Mouse (Mus musculus) neural tube, embryonic 11.5 days (tissue): Measurements from ENCODE around the gene Ccdc73. TPM values are rescaled to one million over a fixed set of nuclear protein-coding genes. Genes with fewer than 3 reads are reported as not detected.
"Not testable (repeated sequence)": the region's sequence is repeated elsewhere in the genome, so short reads cannot be mapped to it uniquely, and the experiment has no call there.

Source experiments
- ATAC-seq: fragments of 200-750 bp; cut with Nextera tagmentation; 2 replicates; pipeline ENCODE4 v1.8.0; 2017; ENCODE audit warnings: moderate number of reproducible peaks, mild to moderate bottlenecking, moderate TSS enrichment, moderate library complexity; ENCODE audit not compliant: insufficient read depth, low FRiP score, low TSS enrichment
- DNase-seq: peaks from one replicate; pipeline ENCODE4 v3.0.0-alpha.2; 2015; ENCODE audit warnings: low spot score
- H3K27ac ChIP-seq: fragments of 300-500 bp; sonication (generic); 2 replicates; pipeline ENCODE4 v1.5.1; 2014; ENCODE audit warnings: low read depth, mild to moderate bottlenecking, low read length
- H3K27me3 ChIP-seq: fragments of 300-500 bp; sonication (generic); 2 replicates; pipeline ENCODE4 v1.6.1; 2014; ENCODE audit warnings: mild to moderate bottlenecking, low read length, mixed read lengths; ENCODE audit not compliant: control insufficient read depth, insufficient read depth
- H3K36me3 ChIP-seq: fragments of 300-500 bp; sonication (generic); 2 replicates; pipeline ENCODE4 v1.6.1; 2014; ENCODE audit warnings: mild to moderate bottlenecking, low read length, moderate library complexity, mixed read lengths; ENCODE audit not compliant: control insufficient read depth, insufficient read depth
- H3K4me1 ChIP-seq: fragments of 300-500 bp; sonication (generic); 2 replicates; pipeline ENCODE4 v1.6.1; 2014; ENCODE audit warnings: low read length, mixed read lengths; ENCODE audit not compliant: control insufficient read depth, insufficient read depth
- H3K4me2 ChIP-seq: fragments of 300-500 bp; sonication (generic); 2 replicates; pipeline ENCODE4 v1.6.1; 2014; ENCODE audit warnings: low read depth, mild to moderate bottlenecking, moderate library complexity
- H3K4me3 ChIP-seq: fragments of 300-500 bp; sonication (generic); 2 replicates; pipeline ENCODE4 v1.5.1; 2014; ENCODE audit warnings: low read depth, low read length
- H3K9ac ChIP-seq: fragments of 300-500 bp; sonication (generic); 2 replicates; pipeline ENCODE4 v1.6.1; 2014; ENCODE audit warnings: mild to moderate bottlenecking, low read length
- H3K9me3 ChIP-seq: fragments of 300-500 bp; sonication (generic); 2 replicates; pipeline ENCODE4 v1.6.1; 2016; ENCODE audit warnings: low read length; ENCODE audit not compliant: control insufficient read depth
- WGBS: fragments of 180-500 bp; shearing (Covaris S2); extraction: QIAGEN DNeasy Blood & Tissue Kit; methylation state at CpG from one replicate; pipeline ENCODE4 v1.1.7; 2014; 5-methylcytosine and 5-hydroxymethylcytosine counted together
- polyA plus RNA-seq: library from polyadenylated mRNA; unstranded; fragments of >200 nt; fragmentation: Nextera tagmentation; extraction: Ambion mirVana; gene quantifications from 2 replicates; pipeline ENCODE4 v1.2.1, GENCODE M21; 2014

Gene Ccdc73
- 7.1 and 7.7 TPM in 2 replicates for polyA plus RNA-seq

DNA sequence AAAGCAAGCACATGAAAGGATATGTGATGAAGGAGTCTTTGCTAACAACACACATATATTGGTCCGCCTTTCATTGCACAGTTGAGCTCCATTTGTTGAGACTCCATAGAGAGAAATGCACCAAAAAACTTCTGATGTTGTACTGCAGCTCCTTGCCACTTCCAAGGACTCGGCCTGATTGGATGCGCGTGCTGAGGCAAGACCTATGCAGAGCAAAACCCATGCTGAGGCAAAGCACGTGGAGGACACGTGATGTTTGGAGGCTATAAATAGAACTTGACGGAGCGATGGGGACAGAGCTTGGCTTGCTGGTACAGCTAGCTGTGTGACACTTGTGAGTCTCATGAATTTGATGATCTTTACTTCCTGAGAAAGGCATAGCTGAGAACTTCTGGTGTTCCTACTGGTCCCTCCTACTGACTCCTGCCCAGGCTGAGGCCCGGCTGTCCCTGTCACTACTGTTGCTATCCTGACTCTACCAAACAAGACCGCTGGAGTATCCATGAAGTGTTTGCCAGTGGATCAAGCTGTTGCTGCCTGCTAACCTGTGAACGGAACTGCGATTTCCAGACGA is at the start of gene Ccdc73:
Gene Ccdc73 (plus strand): TSS at position 524 of the 574 bp plus-strand sequence.
- Histone ChIP-seq H3K4me2 (no peak within 1 kb of the TSS), H3K36me3 (no peaks in the 10 kb centered on the region), H3K9me3 (no peaks in the 10 kb centered on the region), H3K4me1 (no peaks in the 10 kb centered on the region), H3K27me3 (no peaks in the 10 kb centered on the region), H3K27ac (no peak within 1 kb of the TSS), H3K4me3 (no peak within 1 kb of the TSS), H3K9ac (no peak within 1 kb of the TSS)
- DNase-seq (no peak), ATAC-seq (no peak)
- 84% methylated on average over 13 of the region's 13 CpGs for WGBS

DNA sequence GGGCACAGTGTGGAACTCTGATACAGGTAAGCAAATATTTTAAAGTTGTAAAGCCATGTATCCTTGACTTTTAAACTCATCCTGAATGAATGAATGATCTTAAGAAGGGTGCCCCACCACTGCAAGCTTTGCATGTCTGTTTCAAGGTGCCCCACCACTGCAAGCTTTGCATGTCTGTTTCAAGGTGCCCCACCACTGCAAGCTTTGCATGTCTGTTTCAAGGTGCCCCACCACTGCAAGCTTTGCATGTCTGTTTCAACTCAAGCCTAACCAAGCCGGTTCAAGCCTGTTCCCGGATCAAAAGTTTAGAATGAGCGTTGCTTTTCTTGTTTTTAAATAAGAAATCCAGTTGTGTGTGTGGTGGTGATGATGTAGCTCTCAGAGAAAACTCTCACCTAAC is 48.8 kb upstream of the Ccdc73 start:
- H3K4me2 ChIP-seq, ATAC-seq: not testable (repeated sequence)
- 86% methylated on average over 3 of the region's 3 CpGs for WGBS

DNA sequence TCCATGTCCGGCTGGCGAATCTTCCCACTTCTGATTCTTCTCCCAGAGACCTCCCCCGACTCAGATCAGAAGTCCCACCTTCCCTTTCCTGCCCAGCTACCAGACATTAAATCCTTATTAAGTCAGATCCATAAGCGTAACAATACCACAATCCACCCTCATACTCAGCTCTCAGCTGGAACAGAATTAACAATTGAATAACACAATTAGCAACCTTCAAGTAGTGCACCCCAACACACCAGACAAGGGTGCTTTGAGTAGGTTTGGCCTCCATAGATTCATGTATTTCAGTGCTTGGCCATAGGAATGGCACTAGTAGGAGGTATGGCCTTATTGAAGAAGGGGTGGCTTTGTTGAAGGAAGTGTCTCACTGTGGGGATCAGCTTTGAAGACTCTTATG is 41.4 kb upstream of the Ccdc73 start:
- WGBS = 83% methylated on average over 4 of the region's 4 CpGs
- H3K4me1 ChIP-seq = no peaks in the 10 kb centered on the region

More for the DNA sequence above, 48.8 kb upstream of the Ccdc73 start:
- H3K4me1 ChIP-seq, H3K36me3 ChIP-seq, H3K27me3 ChIP-seq, H3K4me3 ChIP-seq, H3K9ac ChIP-seq, DNase-seq, H3K27ac ChIP-seq, H3K9me3 ChIP-seq: not testable (repeated sequence)

DNA sequence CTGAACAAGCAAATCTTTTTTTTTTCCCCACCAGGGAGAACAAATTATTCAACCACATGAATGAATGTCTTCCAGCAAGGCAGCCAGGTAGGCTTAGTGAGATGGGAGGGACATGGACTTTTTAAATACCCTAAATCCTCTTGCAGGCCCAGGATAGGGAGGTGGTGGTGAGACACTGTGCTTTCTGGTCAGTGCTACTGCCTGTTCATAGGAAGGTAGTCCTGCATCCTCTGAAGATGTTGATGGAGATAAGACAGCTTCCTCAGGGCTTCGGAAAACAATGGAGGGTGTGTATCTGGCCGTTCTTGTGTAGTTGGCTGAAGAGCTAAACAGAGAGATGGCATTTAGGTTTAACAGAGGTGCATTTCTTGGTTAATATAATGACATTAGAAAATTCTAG is 35.1 kb upstream of the Ccdc73 start:
- no peak overlapping the region for H3K4me2 ChIP-seq
- no peaks in the 10 kb centered on the region for H3K9me3 ChIP-seq
- WGBS = 88% methylated on average over 2 of the region's 2 CpGs
- H3K27me3 ChIP-seq = no peaks in the 10 kb centered on the region
- ATAC-seq = no peak
- no peak overlapping the region for H3K9ac ChIP-seq
- no peaks in the 10 kb centered on the region for H3K36me3 ChIP-seq
- no peak overlapping the region for H3K4me3 ChIP-seq
- no peak overlapping the region for H3K27ac ChIP-seq
- no peak for DNase-seq
- H3K4me1 ChIP-seq = no peaks in the 10 kb centered on the region

More for the DNA sequence above, 41.4 kb upstream of the Ccdc73 start:
- Histone ChIP-seq H3K9me3 (no peaks in the 10 kb centered on the region), H3K4me3 (no peak overlapping the region), H3K27ac (no peak overlapping the region), H3K36me3 (no peaks in the 10 kb centered on the region), H3K9ac (no peak overlapping the region), H3K27me3 (no peaks in the 10 kb centered on the region), H3K4me2 (no peak overlapping the region)
- ATAC-seq (no peak), DNase-seq (no peak)

DNA sequence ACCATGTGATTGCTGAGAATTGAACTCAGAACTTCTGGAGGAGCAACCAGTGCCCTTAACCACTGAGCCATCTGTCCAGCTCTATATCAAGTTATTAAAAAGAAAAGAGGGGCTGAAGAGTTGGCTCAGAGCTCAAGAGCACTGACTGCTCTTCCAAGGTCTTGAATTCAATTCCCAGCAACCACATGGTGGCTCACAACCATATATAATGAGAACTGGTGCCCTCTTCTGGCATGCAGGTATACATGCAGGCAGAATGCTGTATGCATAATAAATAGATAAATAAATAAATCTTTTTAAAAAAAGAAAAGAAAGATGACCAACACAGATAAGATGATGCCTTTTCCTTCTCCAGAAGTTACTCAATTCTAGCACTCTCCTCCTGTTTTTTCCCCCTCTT is 26.6 kb upstream of the Ccdc73 start:
- H3K9me3 ChIP-seq = no peaks in the 10 kb centered on the region
- no peak overlapping the region for H3K4me3 ChIP-seq
- no peak overlapping the region for H3K9ac ChIP-seq
- no peak overlapping the region for H3K27ac ChIP-seq
- ATAC-seq (no peak), DNase-seq (no peak)
- no peak overlapping the region for H3K4me2 ChIP-seq
- H3K36me3 ChIP-seq = no peaks in the 10 kb centered on the region
- H3K27me3 ChIP-seq = no peaks in the 10 kb centered on the region
- no peaks in the 10 kb centered on the region for H3K4me1 ChIP-seq

DNA sequence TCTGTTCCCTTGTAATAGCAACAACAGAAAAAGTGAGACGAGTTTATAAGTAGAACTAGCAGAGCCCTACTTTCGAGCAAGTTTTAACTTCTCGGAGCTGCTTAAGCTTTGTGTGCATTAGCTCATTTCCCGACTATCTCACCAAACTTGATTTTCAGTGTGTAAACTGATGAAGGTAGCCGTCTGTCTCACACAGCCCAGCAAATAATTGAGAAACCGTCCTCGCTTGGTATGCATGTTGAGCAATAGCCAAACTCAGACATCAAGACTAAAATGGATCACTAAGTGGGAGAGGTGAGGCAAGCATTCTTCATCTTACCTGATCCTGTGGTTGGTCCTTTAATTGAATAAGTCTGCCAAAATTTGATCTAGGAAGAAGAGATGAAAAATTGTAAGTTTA is 25.9 kb upstream of the Ccdc73 start:
- no peak for DNase-seq
- ATAC-seq = no peak
- H3K9ac ChIP-seq = no peak overlapping the region
- H3K27me3 ChIP-seq = no peaks in the 10 kb centered on the region
- no peaks in the 10 kb centered on the region for H3K36me3 ChIP-seq
- H3K27ac ChIP-seq = no peak overlapping the region
- H3K4me2 ChIP-seq = no peak overlapping the region
- no peaks in the 10 kb centered on the region for H3K9me3 ChIP-seq
- WGBS = 92% methylated on average over 7 of the region's 7 CpGs
- no peaks in the 10 kb centered on the region for H3K4me1 ChIP-seq
- no peak overlapping the region for H3K4me3 ChIP-seq

DNA sequence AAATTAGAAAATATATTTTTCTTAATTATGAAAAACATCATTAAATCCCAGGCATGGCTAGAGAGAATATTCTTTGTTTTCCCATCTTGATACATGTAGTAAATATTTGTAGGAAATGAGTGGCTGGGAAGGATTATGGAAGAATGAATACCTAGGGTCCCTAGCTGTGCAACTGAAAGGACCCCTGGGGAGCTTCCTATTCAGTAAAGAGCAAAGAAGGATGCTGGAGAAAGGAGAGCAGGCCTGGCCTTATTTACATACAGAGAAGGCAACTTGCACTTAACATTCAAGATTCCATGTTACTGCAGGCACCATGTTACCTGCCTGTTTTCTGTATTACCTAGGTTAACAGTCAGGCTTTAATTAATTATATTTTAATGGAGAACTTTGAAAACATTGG is 25.0 kb upstream of the Ccdc73 start:
- Histone ChIP-seq H3K27me3 (no peaks in the 10 kb centered on the region), H3K9ac (no peak overlapping the region), H3K9me3 (no peaks in the 10 kb centered on the region), H3K4me1 (no peaks in the 10 kb centered on the region), H3K27ac (no peak overlapping the region), H3K4me2 (no peak overlapping the region), H3K36me3 (no peaks in the 10 kb centered on the region), H3K4me3 (no peak overlapping the region)
- DNase-seq (no peak), ATAC-seq (no peak)

DNA sequence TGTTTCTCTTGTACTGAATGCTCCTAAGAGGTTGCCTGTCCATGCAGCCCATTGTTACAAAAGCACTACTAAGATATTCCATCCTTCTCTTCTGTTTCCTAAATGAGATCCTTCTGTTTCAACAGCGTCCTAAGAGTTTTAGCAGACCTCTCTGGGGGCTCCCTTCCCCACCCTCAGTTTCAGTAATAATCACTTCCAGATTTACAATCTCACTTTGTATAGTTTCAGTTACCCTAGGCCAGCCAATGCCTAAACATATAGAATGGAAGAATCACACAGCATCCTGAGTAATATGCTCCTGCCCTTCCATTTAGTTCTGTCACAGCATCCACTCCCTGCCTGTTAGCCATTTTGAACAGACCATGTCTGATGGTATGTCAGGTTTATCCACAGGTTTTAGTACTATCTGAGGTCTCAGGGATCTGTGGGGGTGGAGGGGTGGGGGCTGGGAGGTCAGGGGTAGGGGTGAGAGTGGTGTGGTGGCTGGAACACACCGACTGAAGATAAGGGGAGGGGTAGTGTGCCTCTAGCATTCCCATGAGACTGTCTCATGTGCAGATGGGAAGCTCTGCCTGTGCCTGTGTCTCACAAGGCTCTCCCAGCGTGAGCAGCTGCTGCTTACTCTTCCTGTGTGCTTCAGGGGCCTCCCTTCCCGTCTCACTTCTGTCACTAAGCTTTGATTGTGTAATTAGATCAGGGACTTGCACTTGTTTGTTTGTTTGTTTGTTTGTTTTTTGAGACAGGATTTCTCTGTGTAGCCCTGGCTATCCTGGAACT is 20.8 kb upstream of the Ccdc73 start:
- no peak overlapping the region for H3K4me3 ChIP-seq
- H3K4me2 ChIP-seq = no peak overlapping the region
- no peaks in the 10 kb centered on the region for H3K9me3 ChIP-seq
- peaks cover 9% of the 10 kb centered on the region; the same call in 1 of the 2 replicates for H3K27me3 ChIP-seq
- DNase-seq = no peak
- no peak overlapping the region for H3K9ac ChIP-seq
- H3K36me3 ChIP-seq = no peaks in the 10 kb centered on the region
- ATAC-seq = no peak
- no peak overlapping the region for H3K27ac ChIP-seq
- no peaks in the 10 kb centered on the region; the same call in 1 of the 2 replicates for H3K4me1 ChIP-seq
- 30% methylated on average over 4 of the region's 4 CpGs for WGBS

DNA sequence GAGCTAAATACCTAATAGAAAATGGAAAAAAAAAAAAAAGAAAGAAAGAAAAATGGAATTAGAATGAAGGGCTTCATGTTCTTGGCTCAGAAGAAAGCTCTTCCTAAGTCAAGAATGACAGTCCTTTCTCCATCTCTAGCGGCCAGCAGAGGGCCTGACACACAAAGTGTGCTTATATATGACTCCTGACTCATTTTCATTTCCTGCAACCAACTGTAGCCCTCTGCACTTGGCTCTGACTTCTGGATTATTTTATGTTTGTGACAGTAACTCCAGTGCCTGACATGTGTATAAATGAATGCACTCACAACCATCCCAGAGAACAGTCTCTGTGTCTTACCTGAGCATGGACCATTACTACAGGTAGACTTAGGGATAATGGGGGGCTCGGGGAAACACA is 20.0 kb upstream of the Ccdc73 start:
- Histone ChIP-seq H3K9me3 (no peaks in the 10 kb centered on the region), H3K4me3 (no peak overlapping the region), H3K4me1 (no peaks in the 10 kb centered on the region; the same call in 1 of the 2 replicates), H3K27me3 (peaks cover 9% of the 10 kb centered on the region; the same call in 1 of the 2 replicates), H3K9ac (no peak overlapping the region), H3K36me3 (no peaks in the 10 kb centered on the region), H3K27ac (no peak overlapping the region), H3K4me2 (no peak overlapping the region)
- WGBS = 53% methylated on average over 2 of the region's 2 CpGs
- ATAC-seq (no peak), DNase-seq (peak; percentile 21)
